Mouse (Mus musculus) CH12.LX (cell line): ENCODE results near the gene Ctsg.

ENCODE experiments used
- BHLHE40 ChIP-seq: IDR thresholded peaks from 2 replicates; pipeline ENCODE4 v1.6.1; 2011; ENCODE audit warnings: mild to moderate bottlenecking, low read depth, low read length, improper control_type of control experiment
- CHD1 ChIP-seq: IDR thresholded peaks from 2 replicates; pipeline ENCODE4 v1.6.1; 2012; ENCODE audit warnings: low read depth, low read length, improper control_type of control experiment, inconsistent platforms
- CHD2 ChIP-seq: IDR thresholded peaks from 2 replicates; pipeline ENCODE4 v1.6.1; 2011; ENCODE audit warnings: low read length, improper control_type of control experiment
- CTCF ChIP-seq, 2 experiments: IDR thresholded peaks in 1 of 2; conservative IDR thresholded peaks in 1 of 2; 2 replicates each; pipeline ENCODE4 v1.5.1; 2011 to 2012; ENCODE audit warnings: low read depth in 2 of 2, low read length in 2 of 2, improper control_type of control experiment in 1 of 2, inconsistent platforms in 1 of 2, mild to moderate bottlenecking in 1 of 2, moderate library complexity in 1 of 2
- E2F4 ChIP-seq: IDR thresholded peaks from 2 replicates; pipeline ENCODE4 v1.6.1; 2011; ENCODE audit warnings: low read depth, low read length, improper control_type of control experiment; ENCODE audit not compliant: insufficient replicate concordance
- EP300 ChIP-seq: IDR thresholded peaks from 2 replicates; pipeline ENCODE4 v1.6.1; 2011; ENCODE audit warnings: low read length, improper control_type of control experiment
- GABPA ChIP-seq: IDR thresholded peaks from 2 replicates; pipeline ENCODE4 v1.6.1; 2012; ENCODE audit warnings: low read depth, low read length, improper control_type of control experiment, inconsistent platforms; ENCODE audit not compliant: insufficient replicate concordance
- JUND ChIP-seq: conservative IDR thresholded peaks from 2 replicates; pipeline ENCODE4 v1.6.1; 2011; ENCODE audit warnings: low read depth, low read length, improper control_type of control experiment
- NRF1 ChIP-seq: IDR thresholded peaks from 2 replicates; pipeline ENCODE4 v1.6.1; 2014; ENCODE audit warnings: low read depth, mild to moderate bottlenecking, inconsistent platforms, low read length, improper control_type of control experiment, moderate library complexity
- POLR2A ChIP-seq: IDR thresholded peaks from 2 replicates; pipeline ENCODE4 v1.6.1; 2011; ENCODE audit warnings: low read depth, mild to moderate bottlenecking, improper control_type of control experiment, low read length
- POLR2AphosphoS2 ChIP-seq: IDR thresholded peaks from 2 replicates; pipeline ENCODE4 v1.6.1; 2011; ENCODE audit warnings: low read depth, low read length, improper control_type of control experiment
- SIN3A ChIP-seq: IDR thresholded peaks from 2 replicates; pipeline ENCODE4 v1.6.1; 2012; ENCODE audit warnings: low read length, improper control_type of control experiment, inconsistent platforms
- USF1 ChIP-seq: IDR thresholded peaks from 2 replicates; pipeline ENCODE4 v1.6.1; 2014; ENCODE audit warnings: low read depth, mild to moderate bottlenecking, inconsistent platforms, low read length, improper control_type of control experiment
- ZC3H11A ChIP-seq: IDR thresholded peaks from 2 replicates; pipeline ENCODE4 v1.6.1; 2012; ENCODE audit warnings: low read depth, mild to moderate bottlenecking, inconsistent platforms, low read length, improper control_type of control experiment

- TF ChIP-seq CHD2: no peak
- no peak for TF ChIP-seq CTCF (conservative IDR thresholded peaks at IDR 0.05 in 1 of 2, IDR thresholded peaks at IDR 0.05 in 1 of 2; ENCODE audit: low read depth in 2 of 2, low read length in 2 of 2)
- no peak for TF ChIP-seq EP300
- no peak for TF ChIP-seq POLR2A
- no peak for TF ChIP-seq CHD1
- TF ChIP-seq BHLHE40: no peak
- TF ChIP-seq NRF1: no peak
- TF ChIP-seq ZC3H11A: no peak
- no peak for TF ChIP-seq SIN3A
- no peak for TF ChIP-seq POLR2AphosphoS2
- no peak for TF ChIP-seq GABPA
- TF ChIP-seq USF1: no peak
- TF ChIP-seq E2F4: no peak
- no peak for TF ChIP-seq JUND
Observed at GRCm38 (mm10) chr14:56085167-56085566, 17.2 kb downstream of the Ctsg start, which contains the start of gene Mcpt8.
